Mouse (Mus musculus): ENCODE measurements at regions not wholly inside any gene's neighbourhood (a gene's known extent, or its start where the extent isn't known, plus 50 kb on each side); places are given as distances from the start of the nearest gene placed in this dataset.
"Not testable (repeated sequence)": the region's sequence is repeated elsewhere in the genome, so short reads cannot be mapped to it uniquely, and the experiment has no call there.

DNA sequence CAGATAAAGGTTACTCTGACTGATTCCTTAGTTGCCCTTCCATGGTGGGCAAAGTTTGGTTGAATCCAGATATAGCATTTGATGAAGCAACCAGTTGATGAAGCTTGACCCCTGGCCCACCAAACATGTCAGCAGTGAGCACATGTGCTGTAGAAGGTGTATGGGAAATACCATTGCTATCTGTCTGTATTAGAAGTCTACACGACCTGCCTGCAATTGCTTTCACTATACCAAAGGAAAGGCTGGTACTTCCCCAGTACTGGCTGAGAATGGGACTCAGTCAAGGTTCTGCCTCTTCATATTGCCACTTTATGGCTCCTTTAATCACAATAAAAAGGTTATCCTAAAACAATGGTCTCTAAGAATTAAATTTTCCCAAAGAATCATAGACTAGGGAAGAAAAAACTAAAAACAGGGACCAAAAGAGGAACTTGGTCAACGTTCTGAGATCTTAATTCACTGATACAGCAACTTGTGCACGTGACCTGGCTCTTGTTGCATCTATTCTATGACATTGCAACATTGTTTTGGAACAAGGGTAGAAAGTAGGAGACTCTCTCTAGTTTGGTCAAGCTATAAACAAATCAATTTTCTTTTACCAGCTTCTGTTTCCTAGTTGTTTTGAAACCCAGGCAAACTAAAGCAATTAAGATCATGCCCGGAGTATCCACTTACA, 284.0 kb downstream of the Rapgef2 start:
- DNase-seq (ENCODE audit: low spot score) = no peak

DNA sequence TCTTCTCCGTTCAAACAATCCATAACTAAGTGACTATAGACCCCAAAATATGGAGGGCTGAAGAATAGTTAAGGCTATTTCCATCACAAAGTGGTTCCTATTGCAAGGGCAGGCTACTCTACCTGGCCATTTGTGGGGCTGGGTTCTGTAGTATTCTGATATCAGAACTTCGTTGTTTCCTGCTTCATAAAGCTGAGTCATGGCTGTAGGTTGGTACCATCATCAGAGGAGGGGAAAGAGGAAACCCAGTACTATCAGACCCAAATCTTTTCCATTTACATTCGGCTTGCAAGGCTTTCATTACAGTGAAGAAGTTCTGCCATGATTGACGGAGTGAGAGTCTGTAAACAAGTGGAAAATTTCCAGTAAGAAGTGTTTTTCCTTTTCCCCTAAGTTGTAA, 284.6 kb downstream of the Rapgef2 start:
- no peak for DNase-seq (ENCODE audit: low spot score)

DNA sequence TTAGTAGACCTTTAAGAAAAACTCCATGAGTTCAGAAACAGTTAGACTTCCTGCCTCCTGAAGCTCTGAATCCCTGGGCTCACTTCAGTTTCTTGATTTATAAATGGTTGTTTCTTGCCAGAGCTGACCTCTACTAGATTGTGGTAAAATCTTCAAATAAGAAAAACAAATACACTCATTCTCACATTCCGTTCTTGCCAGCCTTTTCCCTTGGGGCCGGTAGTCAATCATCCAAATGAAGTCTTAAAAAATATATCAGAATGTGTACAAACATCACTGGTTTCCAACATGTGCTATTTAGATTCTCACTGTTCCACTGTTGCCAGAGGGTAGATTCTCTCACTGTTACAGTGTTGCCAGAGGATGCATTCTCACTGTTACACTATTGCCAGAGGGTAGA, 286.0 kb downstream of the Rapgef2 start:
- no peak for DNase-seq (ENCODE audit: low spot score)

DNA sequence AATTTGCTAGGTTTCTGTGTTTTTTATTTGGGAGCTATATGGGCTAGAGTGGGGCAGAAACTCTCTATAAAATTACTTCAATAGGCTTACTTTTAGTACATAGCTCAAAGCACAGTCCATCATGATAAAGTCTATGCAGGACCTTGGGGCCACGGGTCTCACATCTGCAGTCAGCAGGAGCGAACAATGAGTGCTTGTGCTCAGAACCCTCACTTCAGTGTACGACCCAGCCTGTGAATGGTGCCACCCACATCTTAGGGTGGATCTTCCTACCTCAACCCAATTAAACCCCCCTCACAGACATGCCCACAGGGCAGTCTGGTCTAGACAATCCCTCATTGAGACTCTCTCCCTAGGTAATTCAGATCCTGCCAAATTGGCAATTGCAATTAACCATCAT, 286.5 kb downstream of the Rapgef2 start:
- no peak for DNase-seq (ENCODE audit: low spot score)

DNA sequence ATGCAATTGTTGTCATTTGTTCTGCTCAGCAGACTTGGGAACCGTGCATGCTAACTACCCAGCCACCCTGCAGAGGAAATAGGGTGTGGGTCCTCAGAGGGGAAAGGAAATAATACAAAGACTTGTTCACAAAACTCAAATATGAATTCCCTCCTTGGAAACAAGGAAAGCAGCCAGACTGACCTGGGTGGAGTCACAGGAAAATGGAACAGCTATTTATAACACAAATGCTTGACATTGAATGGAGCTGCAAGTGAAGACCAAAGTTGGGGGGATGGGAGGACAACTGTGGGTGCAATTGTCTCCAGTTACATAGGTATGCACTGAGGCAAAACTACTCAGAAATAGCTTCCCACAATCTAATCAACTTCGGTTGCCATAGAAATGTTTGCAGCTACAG, 298.2 kb downstream of the Rapgef2 start:
- DNase-seq (ENCODE audit: low spot score) = no peak

DNA sequence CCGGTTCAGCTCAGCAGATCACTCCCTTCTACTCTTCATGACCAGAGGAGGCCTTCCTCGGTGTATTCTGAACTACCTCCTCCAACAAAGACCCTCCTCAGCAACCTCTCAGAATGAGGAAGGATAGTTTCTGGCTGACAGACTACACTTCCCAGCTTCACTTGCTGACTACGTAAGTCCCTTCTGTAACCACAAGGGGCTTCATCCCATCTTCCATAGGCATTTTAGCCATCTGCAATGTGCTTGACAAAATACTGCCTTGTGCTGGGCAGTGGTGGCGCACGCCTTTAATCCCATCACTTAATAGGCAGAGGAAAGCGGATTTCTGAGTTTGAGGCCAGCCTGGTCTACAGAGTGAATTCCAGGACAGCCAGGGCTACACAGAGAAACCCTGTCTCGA, 299.6 kb downstream of the Rapgef2 start:
- DNase-seq (ENCODE audit: low spot score) = no peak

DNA sequence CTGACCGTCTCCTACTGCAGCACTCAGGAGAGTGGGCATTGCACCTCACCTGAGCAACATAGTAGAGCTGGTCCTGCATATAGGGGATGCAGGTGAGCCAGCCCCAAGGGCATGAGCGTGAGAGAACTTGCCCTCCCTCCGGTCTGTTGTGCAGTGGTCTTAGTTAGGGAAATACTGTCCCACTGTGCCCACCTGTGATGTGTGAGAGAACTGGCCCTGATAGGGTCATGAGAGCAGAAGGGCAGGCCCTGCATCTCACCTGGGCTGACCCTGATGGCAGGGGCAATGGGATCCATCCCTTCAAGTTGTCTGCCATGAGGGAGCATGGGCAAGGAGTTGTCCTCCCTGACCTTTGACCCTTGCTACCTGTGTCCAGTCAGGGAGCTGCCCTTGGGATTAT, 305.3 kb downstream of the Rapgef2 start:
- DNase-seq (ENCODE audit: low spot score) = no peak

DNA sequence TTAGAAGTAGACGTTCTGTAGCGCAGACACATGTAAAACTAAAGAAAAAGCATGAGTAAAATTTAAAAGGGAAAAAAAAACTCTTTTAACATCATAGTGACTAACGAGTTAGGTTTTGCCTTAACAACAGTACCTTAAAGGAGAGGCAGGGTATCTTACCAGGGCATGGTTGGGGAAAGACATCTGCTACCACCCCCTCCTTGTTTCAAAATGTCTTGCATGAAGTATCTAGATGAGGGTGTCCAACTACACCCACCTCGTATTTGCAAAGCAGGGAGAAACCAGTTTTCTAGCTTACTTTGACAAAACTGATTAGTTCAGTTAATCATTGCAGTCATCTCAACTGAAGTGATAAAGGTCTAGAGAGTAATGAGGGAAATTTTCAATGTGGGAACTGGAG, 307.5 kb downstream of the Rapgef2 start:
- DNase-seq (ENCODE audit: low spot score) = no peak

DNA sequence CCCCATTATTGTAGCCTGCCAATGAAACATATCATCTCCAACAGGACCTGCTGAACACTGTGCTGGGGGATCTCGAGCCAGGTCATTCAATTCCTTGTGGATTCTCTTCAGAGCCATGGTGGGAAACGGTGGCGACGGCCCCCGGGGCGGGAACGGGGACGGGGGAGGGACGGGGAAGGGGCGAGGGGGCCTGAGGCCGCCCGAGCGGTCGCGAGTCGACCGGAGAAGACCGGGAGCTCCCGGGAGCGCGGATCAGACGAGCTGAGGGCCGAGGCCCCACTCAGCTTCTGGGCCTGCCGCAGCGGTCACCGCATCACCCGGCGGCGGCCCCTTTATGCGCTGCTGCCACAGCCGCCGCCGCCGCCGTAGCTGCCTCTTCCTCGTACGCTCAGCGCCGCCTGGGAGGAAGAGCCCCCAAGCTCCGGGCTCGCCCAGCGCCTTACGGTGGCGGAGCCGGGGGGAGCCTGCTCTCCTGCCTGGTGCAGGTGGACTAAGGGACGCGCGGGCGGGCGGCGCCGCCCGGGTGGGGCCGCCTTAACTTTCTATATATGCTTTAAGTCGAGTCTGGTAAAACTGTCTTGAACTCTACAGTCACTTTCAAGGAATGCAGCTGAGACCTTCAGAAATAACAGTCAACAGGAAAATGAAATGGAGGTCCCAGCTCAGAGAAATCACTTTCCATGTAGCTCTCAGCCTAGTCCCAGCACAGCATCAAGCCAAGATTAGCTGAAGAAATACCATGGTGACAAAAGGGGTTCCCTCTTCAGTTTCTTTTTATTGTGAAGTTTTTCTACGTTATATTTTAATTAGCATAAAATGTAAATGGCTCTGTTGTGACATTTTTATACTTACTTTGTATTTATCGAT, 319.4 kb downstream of the Rapgef2 start:
- not testable (repeated sequence) for DNase-seq (ENCODE audit: low spot score)

DNA sequence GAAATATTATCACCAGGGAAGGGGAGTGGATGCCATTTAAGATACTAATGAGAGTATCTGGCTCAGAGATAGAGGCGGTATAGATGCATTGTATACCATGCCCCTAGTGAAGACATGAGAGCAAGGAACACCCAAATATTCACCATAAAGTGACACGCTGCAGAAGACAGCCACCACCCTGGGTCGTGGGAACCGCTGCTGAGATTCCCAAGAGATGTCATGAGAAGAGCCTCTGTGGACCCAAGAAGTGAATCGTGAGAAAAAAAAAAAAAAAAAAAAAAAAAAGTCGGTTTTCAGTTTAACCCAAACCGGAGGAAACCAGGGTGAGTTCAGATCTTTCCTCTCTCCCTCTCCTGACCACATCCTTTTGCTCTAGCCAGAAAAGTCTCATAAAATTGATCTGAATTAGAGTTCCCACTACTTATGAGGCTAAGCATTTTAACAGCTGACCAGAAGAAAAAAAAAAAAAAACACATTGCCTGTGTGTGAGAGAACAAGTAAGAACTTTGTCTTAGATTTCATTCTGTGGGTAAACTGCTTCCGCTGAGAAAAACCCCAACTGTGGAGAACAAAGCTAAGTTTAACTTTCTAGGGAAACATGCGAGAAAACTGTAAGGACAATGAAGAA, 322.0 kb downstream of the Rapgef2 start:
- no peak for DNase-seq (ENCODE audit: low spot score)

DNA sequence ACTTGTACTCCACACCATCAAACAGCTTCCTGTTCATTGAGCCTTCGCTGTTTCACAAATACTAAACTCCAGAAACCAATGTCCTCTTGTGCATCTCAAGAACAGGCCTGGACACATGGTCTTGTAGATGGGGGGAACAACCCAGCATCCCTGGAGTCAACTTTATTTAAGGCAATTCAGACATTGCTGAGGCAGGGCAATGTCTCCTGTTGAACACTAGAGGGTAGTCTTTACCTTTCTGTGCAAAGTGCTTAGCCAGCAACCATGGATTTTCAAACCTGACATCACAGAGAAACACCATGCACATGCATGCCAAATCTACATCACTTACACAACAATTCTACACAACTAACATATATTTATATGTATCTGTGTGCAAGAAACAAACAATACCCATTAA, 327.5 kb downstream of the Rapgef2 start:
- DNase-seq (ENCODE audit: low spot score) = no peak

DNA sequence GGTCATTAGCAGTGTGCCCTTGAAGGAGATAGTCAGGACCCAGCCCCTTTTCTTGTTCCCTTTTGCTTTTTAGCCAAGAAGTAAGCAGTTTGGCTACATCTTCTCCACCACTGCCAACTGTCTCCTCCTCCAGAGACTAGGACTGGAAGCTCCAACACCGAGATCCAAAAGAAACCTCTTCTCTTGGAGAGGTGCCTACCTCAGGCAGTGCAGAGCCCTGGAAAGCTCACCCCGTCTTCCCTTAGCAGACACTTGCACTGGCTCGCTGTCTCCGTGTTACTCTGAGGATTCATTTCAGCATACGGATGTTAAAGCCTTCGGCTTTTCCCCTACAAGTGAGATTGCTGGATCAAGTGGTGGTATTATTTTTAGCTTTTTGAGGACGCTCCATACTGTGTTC, 331.0 kb downstream of the Rapgef2 start:
- no peak for DNase-seq (ENCODE audit: low spot score)

DNA sequence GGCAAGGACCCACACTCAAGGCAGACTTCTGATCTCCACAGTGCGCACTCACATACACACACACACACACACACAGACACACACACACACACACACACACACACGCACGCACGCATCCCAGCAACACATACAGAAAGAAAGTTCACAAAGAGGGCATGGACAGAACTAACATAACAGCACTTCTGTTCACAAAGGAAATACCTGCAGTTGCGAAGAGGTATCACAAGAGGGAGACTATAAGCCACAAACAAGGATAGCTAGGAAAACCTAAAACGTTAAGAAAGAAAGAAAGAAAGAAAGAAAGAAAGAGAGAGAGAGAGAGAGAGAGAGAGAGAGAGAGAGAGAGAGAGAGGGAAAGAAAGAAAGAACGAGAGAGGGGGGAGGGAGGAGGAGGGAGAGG, 336.9 kb downstream of the Rapgef2 start:
- not testable (repeated sequence) for DNase-seq (ENCODE audit: low spot score)

DNA sequence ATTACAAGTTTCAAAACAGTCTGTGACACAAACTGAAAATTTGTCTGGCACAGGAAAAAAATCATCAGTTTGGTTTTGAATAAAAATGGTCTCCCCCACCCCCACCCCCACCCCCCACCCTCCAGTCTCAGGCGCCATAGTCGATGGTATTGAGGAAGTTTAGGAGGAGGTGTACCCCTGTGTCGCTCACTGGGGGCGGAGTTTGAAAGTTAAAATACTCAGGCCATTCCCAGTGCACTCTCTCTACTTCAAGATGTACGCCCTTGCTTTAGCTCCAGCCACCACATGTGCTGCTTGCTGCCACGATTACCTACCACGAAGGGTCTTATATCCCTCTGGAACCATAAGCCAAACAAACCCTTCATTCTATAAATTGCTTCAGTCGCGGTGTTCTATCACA, 337.6 kb downstream of the Rapgef2 start:
- DNase-seq (ENCODE audit: low spot score) = no peak

DNA sequence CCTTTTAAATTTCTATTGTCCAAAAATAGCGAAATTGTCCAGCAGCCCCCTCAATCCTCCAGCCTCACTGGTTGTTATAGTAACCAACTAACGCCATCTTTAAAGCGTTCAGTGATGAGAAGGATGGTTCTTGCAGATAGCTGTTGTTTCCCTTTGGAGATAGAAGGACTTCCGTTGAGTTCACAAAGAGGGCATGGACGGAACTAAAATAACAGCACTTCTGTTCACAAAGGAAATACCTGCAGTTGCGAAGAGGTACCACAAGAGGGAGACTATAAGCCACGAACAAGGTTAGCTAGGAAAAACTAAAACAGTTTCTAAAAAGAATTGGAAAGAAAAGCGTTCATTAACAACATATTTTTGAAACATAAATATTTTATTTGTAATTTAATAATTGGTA, 338.1 kb downstream of the Rapgef2 start:
- no peak for DNase-seq (ENCODE audit: low spot score)

DNA sequence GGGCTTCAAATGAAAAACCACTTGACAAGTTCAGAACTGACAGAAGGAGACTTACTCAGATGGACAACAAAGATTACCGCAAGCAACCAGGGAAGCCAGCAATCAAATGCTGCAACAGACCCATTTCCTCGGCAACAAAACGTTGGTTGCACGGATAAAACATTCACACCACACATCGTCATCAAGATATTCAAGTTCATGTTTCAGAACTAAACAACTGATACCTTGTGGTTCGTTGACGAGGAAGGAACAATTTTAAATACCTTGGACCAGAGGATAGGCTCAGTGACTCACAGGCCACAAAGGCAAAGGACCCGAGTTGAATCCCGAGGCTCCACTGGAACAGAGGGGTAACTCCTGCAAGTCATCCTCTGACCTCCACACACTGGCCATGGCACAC, 339.1 kb downstream of the Rapgef2 start:
- DNase-seq (ENCODE audit: low spot score) = no peak

DNA sequence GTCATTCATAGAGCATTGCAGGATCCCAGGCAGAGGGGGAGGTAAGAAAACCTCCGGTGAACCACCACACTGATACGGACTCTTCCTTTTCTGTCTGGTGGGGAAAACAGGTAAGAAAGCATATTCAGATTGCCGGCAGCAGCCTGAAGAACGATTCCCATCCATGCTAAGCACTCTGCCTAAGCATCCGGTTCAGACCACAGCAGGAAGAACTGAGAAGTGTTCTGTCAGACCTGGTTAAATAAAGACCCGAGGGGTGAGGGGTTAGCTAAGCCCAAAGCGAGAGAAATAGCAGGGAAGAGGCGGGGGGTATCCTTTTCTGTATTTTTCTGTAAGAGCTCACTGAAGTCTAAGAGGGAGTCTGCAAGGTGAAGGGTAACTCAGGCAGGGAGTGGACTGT, 342.1 kb downstream of the Rapgef2 start:
- no peak for DNase-seq (ENCODE audit: low spot score)

DNA sequence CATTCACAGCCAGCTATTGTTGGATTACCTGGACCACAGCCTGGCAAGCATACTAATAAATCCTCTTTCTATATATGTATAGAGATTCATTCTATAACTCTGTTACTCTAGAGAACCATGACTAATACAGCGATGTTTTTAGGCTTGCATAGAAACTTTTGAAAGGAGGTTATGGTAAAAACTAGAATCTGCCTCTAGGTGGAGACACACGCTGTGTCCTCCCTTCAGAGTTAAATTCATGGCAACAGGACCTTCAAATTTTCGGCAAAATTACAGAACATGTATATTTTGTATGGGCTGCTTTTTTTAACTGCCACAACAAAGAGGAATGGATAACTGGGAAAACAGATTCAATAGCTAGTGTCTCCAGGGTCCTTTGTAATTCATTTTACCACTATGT, 353.3 kb downstream of the Rapgef2 start:
- DNase-seq (ENCODE audit: low spot score) = no peak

DNA sequence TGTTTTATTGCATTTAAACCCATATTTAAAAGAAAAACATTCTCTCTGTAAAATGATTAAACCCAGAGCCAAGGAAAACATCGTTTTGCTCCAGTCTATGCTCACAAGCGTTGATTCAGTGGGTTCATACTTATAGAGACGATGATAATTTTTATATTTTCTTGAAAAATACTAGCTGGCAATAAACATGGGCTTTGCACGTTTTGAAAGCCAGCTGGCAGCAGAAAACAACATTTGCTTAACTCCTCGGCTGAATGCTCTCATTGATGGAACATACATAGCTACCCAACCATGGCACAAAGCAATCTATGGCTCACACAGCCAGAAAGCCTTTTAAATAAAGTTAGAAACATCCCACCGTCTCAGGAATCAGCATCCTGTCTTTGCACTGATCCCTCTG, 366.5 kb downstream of the Rapgef2 start:
- DNase-seq (ENCODE audit: low spot score) = no peak

DNA sequence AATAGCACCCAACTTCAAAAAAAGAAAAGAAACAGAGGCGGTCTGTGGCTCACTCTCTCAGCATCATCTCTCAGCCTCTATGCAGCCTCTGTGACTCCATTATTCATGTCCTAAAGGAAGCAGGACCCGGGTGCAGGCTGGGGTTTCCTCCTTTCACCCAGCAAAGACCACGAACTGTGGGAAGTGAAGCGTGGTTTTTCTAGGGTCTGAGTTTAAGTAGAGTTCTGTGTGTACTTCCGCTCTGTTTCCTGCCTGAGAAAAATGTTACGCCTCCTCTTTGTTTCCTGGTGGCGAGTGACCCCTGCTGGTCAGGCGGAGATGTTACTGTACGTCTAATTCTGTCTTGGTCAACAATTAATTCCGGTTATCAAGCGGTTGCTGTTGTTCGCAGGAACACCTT, 366.9 kb downstream of the Rapgef2 start:
- peak; percentile 24 for DNase-seq (ENCODE audit: low spot score)

DNA sequence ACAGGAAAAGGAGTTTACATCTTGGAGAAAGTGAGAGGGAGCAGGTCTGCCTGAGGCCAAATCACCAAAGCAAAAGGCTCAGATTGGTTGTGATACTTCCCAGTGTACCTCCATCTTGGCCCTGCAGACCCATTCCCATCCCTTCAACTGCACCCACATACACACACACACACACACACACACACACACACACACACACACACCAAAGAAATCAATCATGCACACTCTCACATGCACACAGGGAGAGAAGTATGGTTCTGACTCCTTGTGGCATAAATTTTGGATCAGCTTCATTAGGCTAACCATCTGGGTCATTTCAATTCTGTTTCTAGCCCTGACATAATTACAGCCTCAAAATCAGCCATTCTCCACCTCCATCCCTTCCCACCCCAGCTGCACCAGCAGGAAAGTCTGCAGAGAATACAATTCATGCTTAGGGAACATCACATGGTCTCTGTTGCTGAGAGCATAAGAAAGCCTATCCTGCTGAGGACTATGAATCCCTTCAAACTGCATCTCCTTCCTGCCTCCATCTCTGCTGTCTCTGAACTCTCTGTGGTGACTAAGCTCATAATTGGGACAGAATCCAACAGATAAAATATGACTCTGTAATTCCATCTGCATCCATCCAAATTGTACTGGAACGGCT, 378.0 kb downstream of the Rapgef2 start:
- DNase-seq (ENCODE audit: low spot score) = no peak

DNA sequence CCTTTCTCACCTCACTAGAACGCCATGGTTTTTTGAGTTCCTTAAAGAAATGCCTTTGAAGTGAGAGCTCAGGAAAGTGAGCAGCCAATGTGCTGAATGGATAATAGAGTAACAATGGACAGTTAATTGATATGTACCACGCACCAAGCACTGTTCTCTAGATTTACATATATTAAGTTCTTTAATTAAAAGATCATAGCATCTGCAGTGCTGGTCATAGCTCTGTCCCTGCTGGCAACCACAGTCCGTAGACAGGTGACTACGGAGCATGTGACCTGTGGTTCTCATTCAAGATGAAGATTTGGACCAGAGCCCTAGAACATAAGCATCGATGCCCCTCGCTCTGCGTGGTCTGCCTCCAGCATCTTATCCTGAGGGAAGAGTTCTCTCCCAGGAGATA, 378.5 kb downstream of the Rapgef2 start:
- DNase-seq (ENCODE audit: low spot score) = no peak
